Mouse (Mus musculus) liver, embryonic 16.5 days (tissue): ENCODE measurements at regions not wholly inside any gene's neighbourhood (a gene's known extent, or its start where the extent isn't known, plus 50 kb on each side); places are given as distances from the start of the nearest gene placed in this dataset.

Experiments
- ATAC-seq: fragments of 200-750 bp; cut with Nextera tagmentation; 2 replicates; pipeline ENCODE4 v1.8.0; 2017; ENCODE audit warnings: low read depth, mild to moderate bottlenecking, moderate number of reproducible peaks, moderate library complexity
- H3K27ac ChIP-seq: fragments of 300-500 bp; sonication (generic); 2 replicates; pipeline ENCODE4 v1.5.1; 2014; ENCODE audit warnings: mild to moderate bottlenecking, low read length
- H3K27me3 ChIP-seq: fragments of 300-500 bp; sonication (generic); 2 replicates; pipeline ENCODE4 v1.6.1; 2014; ENCODE audit warnings: low read depth, low read length, mixed read lengths; ENCODE audit not compliant: control insufficient read depth, insufficient read depth
- H3K36me3 ChIP-seq: fragments of 300-500 bp; sonication (generic); 2 replicates; pipeline ENCODE4 v1.6.1; 2014; ENCODE audit warnings: mild to moderate bottlenecking; ENCODE audit not compliant: control insufficient read depth, insufficient read depth
- H3K4me1 ChIP-seq: fragments of 300-500 bp; sonication (generic); 2 replicates; pipeline ENCODE4 v1.6.1; 2014; ENCODE audit warnings: low read depth, low read length, mixed read lengths; ENCODE audit not compliant: control insufficient read depth
- H3K4me2 ChIP-seq: fragments of 300-500 bp; sonication (generic); 2 replicates; pipeline ENCODE4 v1.6.1; 2014; ENCODE audit warnings: low read depth, low read length, mixed read lengths
- H3K4me3 ChIP-seq: fragments of 300-500 bp; sonication (generic); 2 replicates; pipeline ENCODE4 v1.5.1; 2014; ENCODE audit warnings: low read depth, mild to moderate bottlenecking, low read length
- H3K9ac ChIP-seq: fragments of 300-500 bp; sonication (generic); 2 replicates; pipeline ENCODE4 v1.6.1; 2014; ENCODE audit warnings: low read depth, low read length
- H3K9me3 ChIP-seq: fragments of 300-500 bp; sonication (generic); replicated peaks from 2 replicates; pipeline ENCODE4 v1.6.1; 2016; ENCODE audit warnings: low read length; ENCODE audit not compliant: control insufficient read depth
- whole genome bisulfite sequencing: fragments of 180-500 bp; shearing (Covaris S2); extraction: QIAGEN DNeasy Blood & Tissue Kit; methylation state at CpG from one replicate; pipeline ENCODE4 v1.1.7; 2014; ENCODE audit not compliant: insufficient replicate concordance; 5-methylcytosine and 5-hydroxymethylcytosine counted together

GRCm38 (mm10) chr3:128030352-128030751 lies 134.2 kb upstream of the Fam241a start:
- Histone ChIP-seq H3K4me1 (no peaks in the 10 kb centered on the region), H3K4me2 (no peak overlapping the region), H3K27ac (no peak overlapping the region), H3K9me3 (no peaks in the 10 kb centered on the region), H3K36me3 (no peaks in the 10 kb centered on the region), H3K27me3 (no peaks in the 10 kb centered on the region), H3K4me3 (no peak overlapping the region), H3K9ac (no peak overlapping the region)
- ATAC-seq: no peak
- 55% methylated on average over 3 of the region's 3 CpGs for WGBS

GRCm38 (mm10) chr3:128029565-128029915 lies 133.4 kb upstream of the Fam241a start:
- Histone ChIP-seq H3K9me3 (no peaks in the 10 kb centered on the region), H3K9ac (no peak overlapping the region), H3K4me1 (no peaks in the 10 kb centered on the region), H3K4me2 (no peak overlapping the region), H3K36me3 (no peaks in the 10 kb centered on the region), H3K27me3 (no peaks in the 10 kb centered on the region), H3K4me3 (no peak overlapping the region), H3K27ac (no peak overlapping the region)
- ATAC-seq: no peak
- WGBS: 71% methylated on average over 5 of the region's 5 CpGs

GRCm38 (mm10) chr3:128028856-128029564 lies 132.9 kb upstream of the Fam241a start:
- no peak overlapping the region for H3K4me3 ChIP-seq
- no peak for ATAC-seq
- H3K4me1 ChIP-seq: no peaks in the 10 kb centered on the region
- H3K36me3 ChIP-seq: no peaks in the 10 kb centered on the region
- no peaks in the 10 kb centered on the region for H3K27me3 ChIP-seq
- no peaks in the 10 kb centered on the region for H3K9me3 ChIP-seq
- H3K4me2 ChIP-seq: no peak overlapping the region
- H3K9ac ChIP-seq: no peak overlapping the region
- 56% methylated on average over 11 of the region's 11 CpGs for WGBS
- H3K27ac ChIP-seq: no peak overlapping the region

GRCm38 (mm10) chr3:128024856-128025255 lies 128.7 kb upstream of the Fam241a start:
- H3K9ac ChIP-seq: no peak overlapping the region
- H3K27ac ChIP-seq: no peak overlapping the region
- no peaks in the 10 kb centered on the region for H3K27me3 ChIP-seq
- 77% methylated on average over 12 of the region's 12 CpGs for WGBS
- H3K9me3 ChIP-seq: no peaks in the 10 kb centered on the region
- H3K4me3 ChIP-seq: no peak overlapping the region
- no peaks in the 10 kb centered on the region for H3K4me1 ChIP-seq
- no peaks in the 10 kb centered on the region for H3K36me3 ChIP-seq
- no peak overlapping the region for H3K4me2 ChIP-seq
- no peak for ATAC-seq

GRCm38 (mm10) chr3:128014909-128015308 lies 118.8 kb upstream of the Fam241a start:
- 56% methylated on average over 1 of the region's 1 CpGs for WGBS
- no peak for ATAC-seq
- Histone ChIP-seq H3K27ac (no peak overlapping the region), H3K4me3 (no peak overlapping the region), H3K9me3 (no peaks in the 10 kb centered on the region), H3K36me3 (no peaks in the 10 kb centered on the region), H3K4me2 (no peak overlapping the region), H3K4me1 (no peaks in the 10 kb centered on the region), H3K27me3 (no peaks in the 10 kb centered on the region), H3K9ac (no peak overlapping the region)

- no peaks in the 10 kb centered on the region for H3K36me3 ChIP-seq
- no peaks in the 10 kb centered on the region for H3K27me3 ChIP-seq
- no peak overlapping the region for H3K4me3 ChIP-seq
- ATAC-seq: no peak
- no peak overlapping the region for H3K9ac ChIP-seq
- H3K9me3 ChIP-seq: no peaks in the 10 kb centered on the region
- H3K4me2 ChIP-seq: no peak overlapping the region
- 75% methylated on average over 18 of the region's 18 CpGs for WGBS
- H3K27ac ChIP-seq: no peak overlapping the region
- no peaks in the 10 kb centered on the region for H3K4me1 ChIP-seq
Measured at GRCm38 (mm10) chr3:128002905-128003641, 106.9 kb upstream of the Fam241a start.

- ATAC-seq: no peak
- WGBS: 68% methylated on average over 6 of the region's 6 CpGs
- H3K4me1 ChIP-seq: no peaks in the 10 kb centered on the region
- H3K9me3 ChIP-seq: no peaks in the 10 kb centered on the region
- H3K36me3 ChIP-seq: no peaks in the 10 kb centered on the region
- H3K27ac ChIP-seq: no peak overlapping the region
- no peak overlapping the region for H3K4me2 ChIP-seq
- H3K9ac ChIP-seq: no peak overlapping the region
- no peak overlapping the region for H3K4me3 ChIP-seq
- no peaks in the 10 kb centered on the region for H3K27me3 ChIP-seq
Measured at GRCm38 (mm10) chr3:128001924-128002501, 105.9 kb upstream of the Fam241a start.

GRCm38 (mm10) chr3:127995678-127996077 lies 99.6 kb upstream of the Fam241a start:
- WGBS: 57% methylated on average over 7 of the region's 7 CpGs
- Histone ChIP-seq H3K27ac (no peak overlapping the region), H3K9me3 (no peaks in the 10 kb centered on the region), H3K4me2 (no peak overlapping the region), H3K36me3 (no peaks in the 10 kb centered on the region), H3K4me3 (no peak overlapping the region), H3K27me3 (no peaks in the 10 kb centered on the region), H3K9ac (no peak overlapping the region), H3K4me1 (no peaks in the 10 kb centered on the region)
- no peak for ATAC-seq

GRCm38 (mm10) chr3:127987583-127987982 lies 91.5 kb upstream of the Fam241a start:
- H3K4me2 ChIP-seq: no peak overlapping the region

More at GRCm38 (mm10) chr3:127987583-127987982, 91.5 kb upstream of the Fam241a start:
- no peaks in the 10 kb centered on the region for H3K36me3 ChIP-seq
- H3K4me1 ChIP-seq: no peaks in the 10 kb centered on the region
- 57% methylated on average over 6 of the region's 6 CpGs for WGBS
- H3K27me3 ChIP-seq: no peaks in the 10 kb centered on the region
- no peak overlapping the region for H3K4me3 ChIP-seq
- H3K9me3 ChIP-seq: no peaks in the 10 kb centered on the region
- ATAC-seq: no peak
- no peak overlapping the region for H3K27ac ChIP-seq
- no peak overlapping the region for H3K9ac ChIP-seq
